Mouse (Mus musculus): ENCODE results near the gene Pofut2.

GRCm38 (mm10) chr10:77269129-77269528 lies 10.1 kb downstream of the Pofut2 start:
- no peak for TF ChIP-seq TAL1 (IDR thresholded peaks at IDR 0.05; ENCODE audit: low read length)
- TF ChIP-seq USF1 (IDR thresholded peaks at IDR 0.05; ENCODE audit: low read depth, low read length): no peak
- TF ChIP-seq CTCF (IDR thresholded peaks at IDR 0.05 in 2 of 3, conservative IDR thresholded peaks at IDR 0.05 in 1 of 3; ENCODE audit: control insufficient read depth in 1 of 3, insufficient read depth in 1 of 3, low read depth in 2 of 3, low read length in 3 of 3, poor library complexity in 1 of 3, severe bottlenecking in 1 of 3): no peak
- TF ChIP-seq BHLHE40 (IDR thresholded peaks at IDR 0.05; ENCODE audit: borderline replicate concordance, low read depth, low read length): no peak
- TF ChIP-seq MEF2A (IDR thresholded peaks at IDR 0.05; ENCODE audit: extremely low read depth, insufficient replicate concordance, low read depth, low read length, poor library complexity, severe bottlenecking): no peak
- TF ChIP-seq POLR2A (IDR thresholded peaks at IDR 0.05; ENCODE audit: control insufficient read depth in 1 of 2, insufficient read depth in 1 of 2, low read depth in 1 of 2, low read length in 2 of 2, poor library complexity in 1 of 2): no peak
- no peak for TF ChIP-seq MAFK (IDR thresholded peaks at IDR 0.05; ENCODE audit: borderline replicate concordance, low read depth, low read length)
- TF ChIP-seq EP300 (IDR thresholded peaks at IDR 0.05; ENCODE audit: low read depth in 1 of 2, low read length in 2 of 2): no peak
- no peak for TF ChIP-seq SMC3 (IDR thresholded peaks at IDR 0.05; ENCODE audit: low read depth, low read length)
- TF ChIP-seq JUND (IDR thresholded peaks at IDR 0.05; ENCODE audit: low read depth, low read length): no peak
